Mouse (Mus musculus): ENCODE measurements around the gene Pdzrn3. TPM values are rescaled to one million over a fixed set of nuclear protein-coding genes. Genes with fewer than 3 reads are reported as not detected.

Gene Pdzrn3
- polyA plus RNA-seq, 1 experiment from 2014 or later, result not detected

- 84% methylated on average over 1 of the region's 1 CpGs for WGBS (ENCODE audit: missing documents)
Measured at GRCm38 (mm10) chr6:101354887-101355286, 22.8 kb downstream of the Pdzrn3 start.

GRCm38 (mm10) chr6:101354230-101354881 lies 23.3 kb downstream of the Pdzrn3 start:
- no peak overlapping the region for H3K27ac ChIP-seq
- H3K36me3 ChIP-seq (ENCODE audit: inconsistent target), result no peaks in the 10 kb centered on the region
- H3K4me3 ChIP-seq (ENCODE audit: inconsistent target), result no peak overlapping the region
- H3K79me2 ChIP-seq (ENCODE audit: inconsistent target), result no peaks in the 10 kb centered on the region
- 65% methylated on average over 8 of the region's 8 CpGs for WGBS (ENCODE audit: missing documents)

More at GRCm38 (mm10) chr6:101354887-101355286, 22.8 kb downstream of the Pdzrn3 start:
- Histone ChIP-seq H3K4me3 (ENCODE audit: inconsistent target) (no peak overlapping the region), H3K36me3 (ENCODE audit: inconsistent target) (no peaks in the 10 kb centered on the region), H3K27ac (no peak overlapping the region), H3K79me2 (ENCODE audit: inconsistent target) (no peaks in the 10 kb centered on the region)

GRCm38 (mm10) chr6:101353701-101354100 lies 24.0 kb downstream of the Pdzrn3 start:
- no peaks in the 10 kb centered on the region for H3K36me3 ChIP-seq (ENCODE audit: inconsistent target)
- H3K27ac ChIP-seq, result no peak overlapping the region
- H3K4me3 ChIP-seq (ENCODE audit: inconsistent target), result no peak overlapping the region
- WGBS (ENCODE audit: missing documents), result 90% methylated on average over 7 of the region's 7 CpGs
- no peaks in the 10 kb centered on the region for H3K79me2 ChIP-seq (ENCODE audit: inconsistent target)

GRCm38 (mm10) chr6:101352626-101353025 lies 25.1 kb downstream of the Pdzrn3 start:
- H3K36me3 ChIP-seq (ENCODE audit: inconsistent target), result no peaks in the 10 kb centered on the region
- H3K4me3 ChIP-seq (ENCODE audit: inconsistent target), result no peak overlapping the region
- no peaks in the 10 kb centered on the region for H3K79me2 ChIP-seq (ENCODE audit: inconsistent target)
- WGBS (ENCODE audit: missing documents), result 88% methylated on average over 10 of the region's 10 CpGs
- H3K27ac ChIP-seq, result no peak overlapping the region

- Histone ChIP-seq H3K36me3 (ENCODE audit: inconsistent target) (no peaks in the 10 kb centered on the region), H3K4me3 (ENCODE audit: inconsistent target) (no peak overlapping the region), H3K27ac (no peak overlapping the region), H3K79me2 (ENCODE audit: inconsistent target) (no peaks in the 10 kb centered on the region)
- WGBS (ENCODE audit: missing documents), result 88% methylated on average over 1 of the region's 1 CpGs
Measured at GRCm38 (mm10) chr6:101351100-101351499, 26.6 kb downstream of the Pdzrn3 start.

GRCm38 (mm10) chr6:101350414-101350973 lies 27.2 kb downstream of the Pdzrn3 start:
- 73% methylated on average over 5 of the region's 7 CpGs for WGBS (ENCODE audit: missing documents)
- Histone ChIP-seq H3K36me3 (ENCODE audit: inconsistent target) (no peaks in the 10 kb centered on the region), H3K4me3 (ENCODE audit: inconsistent target) (no peak overlapping the region), H3K27ac (no peak overlapping the region), H3K79me2 (ENCODE audit: inconsistent target) (no peaks in the 10 kb centered on the region)

GRCm38 (mm10) chr6:101348496-101348895 lies 29.2 kb downstream of the Pdzrn3 start:
- 74% methylated on average over 5 of the region's 5 CpGs for WGBS (ENCODE audit: missing documents)
- Histone ChIP-seq H3K4me3 (ENCODE audit: inconsistent target) (no peak overlapping the region), H3K79me2 (ENCODE audit: inconsistent target) (no peaks in the 10 kb centered on the region), H3K27ac (no peak overlapping the region), H3K36me3 (ENCODE audit: inconsistent target) (no peaks in the 10 kb centered on the region)

- 88% methylated on average over 7 of the region's 7 CpGs for WGBS (ENCODE audit: missing documents)
- Histone ChIP-seq H3K36me3 (ENCODE audit: inconsistent target) (no peaks in the 10 kb centered on the region), H3K79me2 (ENCODE audit: inconsistent target) (no peaks in the 10 kb centered on the region), H3K27ac (no peak overlapping the region), H3K4me3 (ENCODE audit: inconsistent target) (no peak overlapping the region)
Measured at GRCm38 (mm10) chr6:101340051-101340450, 37.6 kb downstream of the Pdzrn3 start.

- WGBS (ENCODE audit: missing documents), result 94% methylated on average over 10 of the region's 10 CpGs
- no peak overlapping the region for H3K4me3 ChIP-seq (ENCODE audit: inconsistent target)
- H3K36me3 ChIP-seq (ENCODE audit: inconsistent target), result no peaks in the 10 kb centered on the region
- H3K79me2 ChIP-seq (ENCODE audit: inconsistent target), result no peaks in the 10 kb centered on the region
- H3K27ac ChIP-seq, result no peak overlapping the region
Measured at GRCm38 (mm10) chr6:101337842-101338528, 39.7 kb downstream of the Pdzrn3 start.

- 93% methylated on average over 10 of the region's 10 CpGs for WGBS (ENCODE audit: missing documents)
- H3K79me2 ChIP-seq (ENCODE audit: inconsistent target), result no peaks in the 10 kb centered on the region
- H3K27ac ChIP-seq, result no peak overlapping the region
- no peaks in the 10 kb centered on the region for H3K36me3 ChIP-seq (ENCODE audit: inconsistent target)
- no peak overlapping the region for H3K4me3 ChIP-seq (ENCODE audit: inconsistent target)
Measured at GRCm38 (mm10) chr6:101336660-101337059, 41.0 kb downstream of the Pdzrn3 start.

GRCm38 (mm10) chr6:101335744-101336143 lies 42.0 kb downstream of the Pdzrn3 start:
- no peak overlapping the region for H3K27ac ChIP-seq
- H3K36me3 ChIP-seq (ENCODE audit: inconsistent target), result no peaks in the 10 kb centered on the region
- 83% methylated on average over 1 of the region's 1 CpGs for whole genome bisulfite sequencing (ENCODE audit: missing documents)
- no peak overlapping the region for H3K4me3 ChIP-seq (ENCODE audit: inconsistent target)
- no peaks in the 10 kb centered on the region for H3K79me2 ChIP-seq (ENCODE audit: inconsistent target)

GRCm38 (mm10) chr6:101334495-101334894 lies 43.2 kb downstream of the Pdzrn3 start:
- 100% methylated on average over 3 of the region's 3 CpGs for WGBS (ENCODE audit: missing documents)
- Histone ChIP-seq H3K79me2 (ENCODE audit: inconsistent target) (no peaks in the 10 kb centered on the region), H3K36me3 (ENCODE audit: inconsistent target) (no peaks in the 10 kb centered on the region), H3K4me3 (ENCODE audit: inconsistent target) (no peak overlapping the region), H3K27ac (no peak overlapping the region)

GRCm38 (mm10) chr6:101330392-101330791 lies 47.3 kb downstream of the Pdzrn3 start:
- H3K79me2 ChIP-seq (ENCODE audit: inconsistent target), result no peaks in the 10 kb centered on the region
- no peak overlapping the region for H3K4me3 ChIP-seq (ENCODE audit: inconsistent target)
- WGBS (ENCODE audit: missing documents), result 45% methylated on average over 5 of the region's 5 CpGs

GRCm38 (mm10) chr6:101329499-101329898 lies 48.2 kb downstream of the Pdzrn3 start:
- 92% methylated on average over 6 of the region's 6 CpGs for WGBS (ENCODE audit: missing documents)
- H3K36me3 ChIP-seq (ENCODE audit: inconsistent target), result no peaks in the 10 kb centered on the region
- H3K79me2 ChIP-seq (ENCODE audit: inconsistent target), result no peaks in the 10 kb centered on the region
- H3K4me3 ChIP-seq (ENCODE audit: inconsistent target), result no peak overlapping the region
- no peak overlapping the region for H3K27ac ChIP-seq

More at GRCm38 (mm10) chr6:101330392-101330791, 47.3 kb downstream of the Pdzrn3 start:
- H3K36me3 ChIP-seq (ENCODE audit: inconsistent target), result no peaks in the 10 kb centered on the region
- no peak overlapping the region for H3K27ac ChIP-seq

- WGBS (ENCODE audit: missing documents), result 55% methylated on average over 2 of the region's 6 CpGs
- no peaks in the 10 kb centered on the region for H3K79me2 ChIP-seq (ENCODE audit: inconsistent target)
- H3K36me3 ChIP-seq (ENCODE audit: inconsistent target), result no peaks in the 10 kb centered on the region
- H3K27ac ChIP-seq, result no peak overlapping the region
- H3K4me3 ChIP-seq (ENCODE audit: inconsistent target), result no peak overlapping the region
Measured at GRCm38 (mm10) chr6:101328514-101328913, 49.2 kb downstream of the Pdzrn3 start.
